Mouse (Mus musculus) liver, adult 2 months (tissue): ENCODE measurements around the gene Mrap.

Source experiments
- CTCF ChIP-seq: fragments of 200-500 bp; IDR thresholded peaks from 2 replicates; pipeline ENCODE4 v1.5.1; 2011; ENCODE audit warnings: low read depth, low read length, control low read depth
- POLR2A ChIP-seq: fragments of 200-500 bp; IDR thresholded peaks from 2 replicates; pipeline ENCODE4 v1.6.1; 2011; ENCODE audit warnings: low read length, control low read depth; ENCODE audit not compliant: insufficient read depth; ENCODE audit errors: extremely low read depth

DNA sequence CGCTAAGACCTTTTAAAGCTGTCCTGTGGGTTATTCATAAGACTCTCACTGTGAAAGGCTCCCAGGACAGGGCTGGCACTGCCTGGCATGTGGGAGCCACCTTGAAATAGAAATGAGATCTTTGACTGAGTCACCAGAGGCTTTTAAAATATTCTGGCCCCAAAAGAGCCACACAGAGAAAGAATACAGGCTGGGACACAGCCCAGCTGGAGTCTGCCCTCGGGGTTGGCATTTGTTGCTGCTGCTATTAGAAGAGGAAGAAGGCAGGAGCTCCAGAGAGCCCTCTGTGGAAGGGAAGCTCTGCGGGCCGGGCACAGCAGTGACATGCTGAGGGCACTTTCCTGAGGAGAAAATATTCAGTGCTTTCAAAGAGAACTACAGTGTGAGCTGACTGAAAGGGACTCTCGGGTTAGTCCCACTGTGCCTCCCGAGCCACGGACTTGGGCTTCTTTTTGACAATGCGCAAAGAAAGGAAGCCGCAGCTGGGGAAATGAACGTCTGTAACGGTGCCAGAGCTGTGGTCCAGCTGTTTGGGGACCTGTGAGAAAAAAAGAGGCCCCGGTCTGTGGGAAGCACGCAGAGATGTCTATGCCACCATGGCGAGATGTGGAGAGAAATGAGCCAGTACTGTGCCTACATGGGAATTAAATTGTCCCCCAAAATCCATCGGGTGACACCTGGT lies 45.2 kb upstream of the Mrap start:
- TF ChIP-seq CTCF: no peak
- TF ChIP-seq POLR2A: no peak
